ENCODE assay signal across 18 mouse cellular contexts in the genomic region with DNA sequence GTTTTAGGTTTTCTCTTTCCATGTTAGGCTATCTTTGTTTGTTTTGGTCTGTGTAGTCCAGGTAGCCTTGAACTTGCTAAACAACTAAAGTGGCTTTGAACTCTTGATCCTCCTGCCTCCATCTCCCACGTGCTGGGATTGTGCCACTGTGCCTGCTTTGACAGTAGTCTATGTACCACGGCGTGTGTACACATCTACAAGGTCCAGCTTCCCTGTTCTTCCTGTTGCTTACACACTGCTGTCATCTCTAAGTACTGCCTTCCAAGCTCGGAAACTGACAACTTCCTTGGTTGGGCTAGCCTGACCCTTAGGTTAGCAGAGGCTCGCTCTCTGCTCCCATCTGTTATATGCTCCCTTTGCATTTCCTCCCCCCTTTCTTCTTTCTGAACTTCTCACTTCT.
DNase-seq lines count a peak whose midpoint lies in the region; ATAC-seq and TF ChIP-seq lines count a peak whose summit lies in the region.
"Had no signal": no experiment of that assay in that cellular context is flagged by ENCODE, and none has a peak within 500 bp of the region (broad histone marks: within the 10 kb centered on the region; RNA-seq: fewer than 3 reads in every experiment).

No protein-coding gene starts in this region.

- TF ChIP-seq EP300 in liver, postnatal 0 days (IDR thresholded peaks at IDR 0.05; ENCODE audit: low read depth): no peak

- no peak overlapping the region for H3K27ac ChIP-seq in hindbrain, embryonic 16.5 days (ENCODE audit: low read depth, low read length)
- no peak overlapping the region for H3K27ac ChIP-seq in hindbrain, embryonic 13.5 days
- H3K27ac ChIP-seq in liver, postnatal 0 days (ENCODE audit: low read depth): no peak overlapping the region
- H3K27ac ChIP-seq: embryonic facial prominence, embryonic 10.5 days; embryonic facial prominence, embryonic 13.5 days; forebrain, embryonic 12.5 days; forebrain, embryonic 15.5 days; hindbrain, embryonic 12.5 days; hindbrain, postnatal 0 days had no signal

- ATAC-seq in hindbrain, embryonic 16.5 days: peak; percentile 34; the same call in 1 of the 2 replicates
- no peak for ATAC-seq in hindbrain, embryonic 13.5 days (ENCODE audit: low FRiP score)
- ATAC-seq in liver, postnatal 0 days: peak; percentile 70
- ATAC-seq in megakaryocyte progenitor cell, adult 5-6 weeks (replicated peaks; ENCODE audit: poor library complexity): 0 out of 2 replicates have a peak, but pooled peaks have one; percentile 23
- ATAC-seq: activated CD4-positive, CD25-positive, alpha-beta regulatory T cell, adult 4 months; inflammation-experienced regulatory T-cells, adult 6 months had no signal

- 84% methylated on average over 5 of the region's 5 CpGs for WGBS in hindbrain, embryonic 16.5 days
- 83% methylated on average over 5 of the region's 5 CpGs for WGBS in hindbrain, embryonic 13.5 days
- WGBS in liver, postnatal 0 days (ENCODE audit: insufficient replicate concordance): 59% methylated on average over 5 of the region's 5 CpGs

- peaks cover 9% of the 10 kb centered on the region for H3K36me3 ChIP-seq in hindbrain, embryonic 16.5 days (ENCODE audit: control insufficient read depth, insufficient read depth, low read length)
- H3K36me3 ChIP-seq in hindbrain, embryonic 13.5 days: peaks cover 20% of the 10 kb centered on the region
- peaks cover 11% of the 10 kb centered on the region; the same call in 1 of the 2 replicates for H3K36me3 ChIP-seq in liver, postnatal 0 days (replicated peaks; ENCODE audit: insufficient read depth, low read length)
- H3K36me3 ChIP-seq: embryonic facial prominence, embryonic 10.5 days; embryonic facial prominence, embryonic 13.5 days; forebrain, embryonic 12.5 days; forebrain, embryonic 15.5 days had no signal

- no peaks in the 10 kb centered on the region for H3K9me3 ChIP-seq in hindbrain, embryonic 16.5 days (ENCODE audit: control insufficient read depth, low read length)
- no peaks in the 10 kb centered on the region for H3K9me3 ChIP-seq in hindbrain, embryonic 13.5 days
- H3K9me3 ChIP-seq in liver, postnatal 0 days (ENCODE audit: low read length): no peaks in the 10 kb centered on the region
- H3K9me3 ChIP-seq: embryonic facial prominence, embryonic 10.5 days; embryonic facial prominence, embryonic 13.5 days; forebrain, embryonic 12.5 days; forebrain, embryonic 15.5 days; hindbrain, embryonic 12.5 days had no signal

- no peak for DNase-seq in liver, postnatal 0 days
- DNase-seq in liver: no peak
- no peak for DNase-seq in right cerebral cortex, adult 18-20 months
- DNase-seq: adrenal gland, adult 8-10 months; adrenal gland, postnatal 25 days; gastrocnemius, postnatal 25 days had no signal

- TF ChIP-seq CTCF in liver, postnatal 0 days (IDR thresholded peaks at IDR 0.05; ENCODE audit: low read depth): no peak

- no peaks in the 10 kb centered on the region for H3K4me1 ChIP-seq in hindbrain, embryonic 16.5 days (ENCODE audit: control insufficient read depth, insufficient read depth, low read depth, low read length)
- H3K4me1 ChIP-seq in hindbrain, embryonic 13.5 days (replicated peaks): no peaks in the 10 kb centered on the region
- no peaks in the 10 kb centered on the region for H3K4me1 ChIP-seq in liver, postnatal 0 days (ENCODE audit: insufficient read depth)
- H3K4me1 ChIP-seq: embryonic facial prominence, embryonic 10.5 days; embryonic facial prominence, embryonic 13.5 days; forebrain, embryonic 12.5 days; forebrain, embryonic 15.5 days; hindbrain, embryonic 12.5 days had no signal

- no peaks in the 10 kb centered on the region for H3K27me3 ChIP-seq in hindbrain, embryonic 16.5 days (replicated peaks; ENCODE audit: control insufficient read depth, insufficient read depth, low read length)
- H3K27me3 ChIP-seq in hindbrain, embryonic 13.5 days: no peaks in the 10 kb centered on the region
- H3K27me3 ChIP-seq in liver, postnatal 0 days (ENCODE audit: insufficient read depth, low read length): no peaks in the 10 kb centered on the region
- H3K27me3 ChIP-seq: embryonic facial prominence, embryonic 13.5 days; forebrain, embryonic 12.5 days; forebrain, embryonic 15.5 days; hindbrain, embryonic 12.5 days had no signal

- no peak overlapping the region for H3K4me3 ChIP-seq in hindbrain, embryonic 16.5 days (ENCODE audit: low read length)
- no peak overlapping the region for H3K4me3 ChIP-seq in hindbrain, embryonic 13.5 days
- no peak overlapping the region for H3K4me3 ChIP-seq in liver, postnatal 0 days (ENCODE audit: low read depth, low read length)
- H3K4me3 ChIP-seq: embryonic facial prominence, embryonic 10.5 days; embryonic facial prominence, embryonic 13.5 days; erythroblast, embryonic 14.5 days; forebrain, embryonic 12.5 days; forebrain, embryonic 15.5 days; hindbrain, embryonic 12.5 days had no signal

- H3K9ac ChIP-seq in hindbrain, embryonic 16.5 days (ENCODE audit: low read depth, low read length): no peak overlapping the region
- H3K9ac ChIP-seq in hindbrain, embryonic 13.5 days: no peak overlapping the region
- no peak overlapping the region for H3K9ac ChIP-seq in liver, postnatal 0 days (replicated peaks)
- H3K9ac ChIP-seq: embryonic facial prominence, embryonic 13.5 days; forebrain, embryonic 12.5 days; forebrain, embryonic 15.5 days; hindbrain, embryonic 12.5 days had no signal

- H3K4me2 ChIP-seq in hindbrain, embryonic 16.5 days (ENCODE audit: low read length): no peak overlapping the region
- H3K4me2 ChIP-seq in hindbrain, embryonic 13.5 days: no peak overlapping the region
- no peak overlapping the region for H3K4me2 ChIP-seq in liver, postnatal 0 days (ENCODE audit: low read depth, low read length)
- H3K4me2 ChIP-seq: embryonic facial prominence, embryonic 13.5 days; forebrain, embryonic 12.5 days; forebrain, embryonic 15.5 days; hindbrain, embryonic 12.5 days had no signal
